Mouse (Mus musculus): ENCODE results near the gene Hexb.

GRCm38 (mm10) chr13:97243962-97244711, 46.0 kb upstream of the Hexb start:
- TF ChIP-seq CTCF (IDR thresholded peaks at IDR 0.05): no peak
- peak; percentile 20; the same call in 1 of the 2 replicates for TF ChIP-seq EP300 (IDR thresholded peaks at IDR 0.05)
